Mouse (Mus musculus): ENCODE measurements around the gene Tmprss7.

DNA sequence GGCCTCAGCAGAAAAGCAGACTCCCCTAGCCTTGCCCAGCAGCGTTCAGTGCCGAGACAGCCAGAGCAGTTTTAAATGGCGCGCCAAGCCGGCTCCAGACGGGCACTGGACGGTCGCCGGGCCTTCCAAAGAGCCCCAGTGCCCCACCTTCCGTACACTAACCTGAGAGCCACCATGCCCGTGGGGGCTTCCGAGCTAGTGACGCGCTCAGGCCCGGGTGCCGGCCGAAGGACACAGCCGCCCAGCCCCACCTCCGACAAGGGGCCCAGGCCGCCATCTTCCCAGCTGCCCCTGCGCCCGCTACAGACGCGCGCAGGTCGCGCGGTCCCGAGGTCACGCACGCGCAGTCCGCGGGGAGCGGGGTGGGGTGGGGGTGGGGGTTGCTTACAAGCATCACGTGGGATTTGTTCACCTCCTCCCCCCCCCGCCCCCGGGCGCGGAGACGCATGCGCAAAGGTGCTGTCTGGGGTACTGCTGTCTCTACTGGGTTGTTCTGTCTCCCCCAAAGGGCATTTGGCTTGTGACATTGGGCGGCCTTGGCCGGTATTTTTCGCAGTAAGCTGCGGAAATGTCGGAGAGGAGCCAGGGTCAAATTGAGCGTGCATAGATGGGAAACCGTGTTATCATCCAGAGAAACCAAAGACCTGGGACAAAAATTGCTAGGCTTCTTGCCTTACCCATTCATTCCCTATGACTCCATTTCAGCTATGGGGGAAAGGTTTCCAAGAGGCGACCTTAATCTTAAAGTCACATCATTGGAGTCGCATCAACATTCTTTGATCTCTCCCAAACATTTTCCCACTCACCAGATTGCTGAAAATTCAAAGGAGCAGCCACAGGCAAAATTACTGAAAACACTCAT lies 49.4 kb upstream of the Tmprss7 start, which contains the start of gene Abhd10:
- TF ChIP-seq CTCF (conservative IDR thresholded peaks at IDR 0.05; ENCODE audit: low read length) (no peak), POU5F1 (IDR thresholded peaks at IDR 0.05; ENCODE audit: borderline replicate concordance, low read length) (no peak)
